Mouse (Mus musculus) liver, postnatal 0 days (tissue): Measurements from ENCODE around the gene Gm12166.
"Not testable (repeated sequence)": the region's sequence is repeated elsewhere in the genome, so short reads cannot be mapped to it uniquely, and the experiment has no call there.

ENCODE experiments used
- CTCF ChIP-seq: sonication (generic); IDR thresholded peaks from 2 replicates; pipeline ENCODE4 v1.5.1; 2016; ENCODE audit warnings: antibody characterized with exemption, low read depth
- EP300 ChIP-seq: IDR thresholded peaks from 2 replicates; pipeline ENCODE4 v1.6.1; 2016; ENCODE audit warnings: antibody characterized with exemption, low read depth, mild to moderate bottlenecking

GRCm38 (mm10) chr11:46053457-46053856, 1.3 kb upstream of the Gm12166 start:
- not testable (repeated sequence) for TF ChIP-seq EP300, CTCF
